Mouse (Mus musculus): ENCODE measurements around the gene Sergef. TPM values are rescaled to one million over a fixed set of nuclear protein-coding genes. Genes with fewer than 3 reads are reported as not detected.

Sergef gene
- total RNA-seq, 2 experiments from 2014 or later = 57.3 to 61.3 TPM

- DNase-seq (ENCODE audit: extremely low spot score in 1 of 2, low spot score in 2 of 2) = peak in 1 of 2 experiments; percentile 16
- intact Hi-C loops (cut with DNase I) = no loop called here
These were observed 159.8 kb downstream of the Sergef start for GRCm38 (mm10) chr7:46479793-46480192.

DNA sequence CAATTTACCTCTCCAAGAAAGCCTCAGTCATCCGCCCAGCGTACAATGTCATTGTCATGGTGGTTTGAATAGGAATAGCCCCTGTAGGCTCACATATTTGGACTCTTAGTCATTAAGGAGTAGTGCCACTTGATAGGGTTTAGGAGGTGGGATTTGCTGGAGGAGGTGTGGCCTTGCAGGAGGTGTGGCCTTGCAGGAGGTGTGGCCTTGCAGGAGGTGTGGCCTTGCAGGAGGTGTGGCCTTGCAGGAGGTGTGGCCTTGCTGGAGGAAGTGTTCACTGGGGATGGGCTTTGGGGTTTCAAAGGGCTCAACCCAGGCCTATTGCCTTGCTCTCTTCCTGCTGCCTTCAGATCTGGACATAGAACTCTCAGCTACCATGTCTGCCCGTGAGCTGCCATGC, 162.2 kb downstream of the Sergef start:
- intact Hi-C loops (cut with DNase I) = no loop called here
- DNase-seq (ENCODE audit: extremely low spot score in 1 of 2, low spot score in 2 of 2) = no peak

DNA sequence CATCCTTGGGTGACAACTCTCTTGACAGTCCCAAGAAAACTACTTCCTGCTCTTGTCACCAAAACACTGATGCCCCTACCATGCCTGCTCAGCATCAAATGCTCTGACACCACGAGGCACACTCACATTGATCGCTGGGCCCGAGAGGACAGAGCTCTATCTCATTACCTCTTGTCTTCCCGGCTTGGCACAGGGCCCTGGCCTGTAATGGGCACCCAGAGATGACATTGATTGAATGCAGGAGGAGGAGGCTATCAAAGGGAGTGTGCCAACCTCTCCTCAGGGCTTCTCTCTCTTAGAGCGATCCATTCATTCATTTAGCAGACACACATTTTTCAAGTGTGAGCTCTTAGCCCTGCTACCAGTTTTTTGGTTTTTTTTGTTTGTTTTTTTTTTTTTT, 164.1 kb downstream of the Sergef start:
- DNase-seq (ENCODE audit: extremely low spot score in 1 of 2, low spot score in 2 of 2) = no peak
- intact Hi-C loops (cut with DNase I) = no loop called here

- intact Hi-C loops (cut with DNase I) = no loop called here
- no peak for DNase-seq (ENCODE audit: extremely low spot score in 1 of 2, low spot score in 2 of 2)
These were observed 166.5 kb downstream of the Sergef start for GRCm38 (mm10) chr7:46473141-46473540.

DNA sequence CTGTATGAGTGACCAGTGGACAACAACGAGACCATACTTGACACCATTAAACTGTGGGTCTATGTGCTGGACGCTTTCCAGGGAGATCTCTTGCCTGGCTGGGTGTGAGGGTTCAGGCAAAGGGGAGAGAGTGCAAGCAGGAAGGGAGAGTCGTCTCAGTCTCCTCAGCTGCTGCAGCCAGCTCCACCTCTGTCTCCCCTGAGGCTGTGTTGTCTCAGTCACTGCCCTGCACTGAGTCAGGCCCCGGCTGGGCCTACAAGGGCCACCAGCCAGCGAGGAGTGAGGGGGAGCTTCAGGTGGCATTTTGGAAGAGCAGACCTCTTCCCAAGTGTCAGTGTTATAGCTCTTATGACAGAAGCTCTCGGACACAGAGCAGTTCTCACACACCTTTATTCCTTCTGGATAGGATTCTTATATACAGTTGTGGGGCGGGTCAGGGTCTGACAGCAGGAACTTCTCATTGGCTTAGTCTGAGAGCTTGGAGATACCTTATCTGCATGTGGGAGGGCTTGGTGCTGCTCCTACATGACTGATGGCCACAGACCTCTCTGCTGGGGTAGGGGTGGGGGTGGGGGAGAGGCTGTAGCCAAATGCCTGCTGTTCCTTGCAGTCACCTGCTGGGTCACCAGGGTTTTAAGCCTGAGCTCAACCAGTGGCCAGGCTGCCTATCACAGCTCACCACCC, 168.4 kb downstream of the Sergef start:
- intact Hi-C loops (cut with DNase I) = no loop called here

GRCm38 (mm10) chr7:46469542-46469941, 170.1 kb downstream of the Sergef start:
- DNase-seq (ENCODE audit: extremely low spot score in 1 of 2, low spot score in 2 of 2) = no peak
- intact Hi-C loops (cut with DNase I) = no loop called here

More for the DNA sequence above, 168.4 kb downstream of the Sergef start:
- DNase-seq (ENCODE audit: extremely low spot score in 1 of 2, low spot score in 2 of 2) = no peak

- intact Hi-C loops (cut with DNase I) = no loop called here
- peak in 1 of 2 experiments; percentile 17 for DNase-seq (ENCODE audit: extremely low spot score in 1 of 2, low spot score in 2 of 2)
These were observed 173.1 kb downstream of the Sergef start for GRCm38 (mm10) chr7:46466422-46466981.

GRCm38 (mm10) chr7:46463136-46463535, 176.5 kb downstream of the Sergef start:
- DNase-seq (ENCODE audit: extremely low spot score in 1 of 2, low spot score in 2 of 2) = no peak
- intact Hi-C loops (cut with DNase I) = no loop called here

DNA sequence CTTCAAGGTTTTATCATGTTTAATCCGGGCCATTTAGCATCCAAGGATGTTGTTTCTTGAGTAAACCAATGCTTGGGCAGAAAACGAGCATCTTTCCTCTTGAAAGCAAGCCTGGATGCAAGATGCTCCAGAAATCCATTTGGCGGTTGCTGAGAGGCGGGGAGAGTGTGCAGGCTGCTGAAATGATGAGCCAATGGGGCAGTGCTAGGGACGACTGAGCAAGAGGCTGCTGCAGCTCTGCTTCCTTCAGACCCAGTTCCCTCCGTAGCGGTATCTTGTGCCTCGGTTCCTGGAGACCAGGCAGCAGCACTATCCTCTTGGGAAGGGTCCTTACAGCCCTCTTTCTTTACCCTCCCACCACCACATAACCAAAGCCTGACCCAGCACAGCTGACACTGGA, 177.3 kb downstream of the Sergef start:
- DNase-seq (ENCODE audit: extremely low spot score in 1 of 2, low spot score in 2 of 2) = no peak
- intact Hi-C loops (cut with DNase I) = no loop called here

- no peak for DNase-seq (ENCODE audit: extremely low spot score in 1 of 2, low spot score in 2 of 2)
- intact Hi-C loops (cut with DNase I) = no loop called here
These were observed 179.9 kb downstream of the Sergef start for GRCm38 (mm10) chr7:46459605-46460245.

DNA sequence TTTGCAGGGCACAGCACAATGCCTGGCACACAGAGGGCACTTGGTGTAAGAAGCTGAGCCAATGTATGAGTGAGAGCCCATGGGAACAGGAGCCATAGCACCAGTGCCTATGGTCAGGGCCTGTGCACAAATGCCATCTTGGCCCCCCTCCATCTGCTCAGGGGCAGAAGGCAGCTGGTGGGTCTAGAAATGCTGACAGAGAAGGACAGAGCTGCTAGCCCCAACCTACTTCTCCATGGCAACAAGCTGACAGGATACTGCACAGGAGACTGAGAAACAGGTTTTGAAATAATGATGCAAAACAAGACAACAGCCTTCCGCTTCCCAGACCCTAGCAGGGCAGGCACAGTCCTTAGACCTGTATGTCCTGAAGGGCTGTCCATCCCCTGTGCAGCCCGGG, 180.4 kb downstream of the Sergef start:
- DNase-seq (ENCODE audit: extremely low spot score in 1 of 2, low spot score in 2 of 2) = no peak
- intact Hi-C loops (cut with DNase I) = no loop called here

- no peak for DNase-seq (ENCODE audit: extremely low spot score in 1 of 2, low spot score in 2 of 2)
- intact Hi-C loops (cut with DNase I) = no loop called here
These were observed 181.7 kb downstream of the Sergef start for GRCm38 (mm10) chr7:46457889-46458288.

GRCm38 (mm10) chr7:46453930-46454679, 185.5 kb downstream of the Sergef start:
- intact Hi-C loops (cut with DNase I) = no loop called here
- no peak for DNase-seq (ENCODE audit: extremely low spot score in 1 of 2, low spot score in 2 of 2)

- intact Hi-C loops (cut with DNase I) = no loop called here
- DNase-seq (ENCODE audit: extremely low spot score in 1 of 2, low spot score in 2 of 2) = no peak
These were observed 190.5 kb downstream of the Sergef start for GRCm38 (mm10) chr7:46448922-46449645.

- intact Hi-C loops (cut with DNase I) = no loop called here
- no peak for DNase-seq (ENCODE audit: extremely low spot score in 1 of 2, low spot score in 2 of 2)
These were observed 192.0 kb downstream of the Sergef start for GRCm38 (mm10) chr7:46447473-46448165.

DNA sequence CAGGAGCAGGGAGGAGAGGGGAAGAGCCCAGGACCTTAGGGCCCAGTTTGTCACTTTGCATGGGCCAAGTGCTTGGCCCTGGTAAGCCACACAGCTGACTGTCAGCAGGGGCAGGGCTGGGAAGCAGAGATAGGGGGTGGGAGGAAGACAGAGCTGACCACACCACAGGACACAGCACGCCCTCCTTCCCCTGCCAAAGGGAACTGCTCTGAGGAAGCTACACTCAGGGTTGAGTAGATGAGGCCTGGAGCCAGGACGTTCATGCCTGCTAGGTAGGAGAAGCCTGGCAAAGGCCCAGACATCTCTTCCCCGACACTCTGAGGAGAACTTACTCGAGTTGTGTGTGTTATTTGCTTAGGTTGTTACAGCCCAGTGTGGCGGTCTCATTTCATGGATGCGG, 193.7 kb downstream of the Sergef start:
- intact Hi-C loops (cut with DNase I) = no loop called here
- no peak for DNase-seq (ENCODE audit: extremely low spot score in 1 of 2, low spot score in 2 of 2)

- DNase-seq (ENCODE audit: extremely low spot score in 1 of 2, low spot score in 2 of 2) = no peak
- intact Hi-C loops (cut with DNase I) = no loop called here
These were observed 196.4 kb downstream of the Sergef start for GRCm38 (mm10) chr7:46443163-46443562.

- intact Hi-C loops (cut with DNase I) = loop anchor here (5.0 kb wide), 1 partner anchor 41 kb away; the partner anchor contains the start of gene Kcnc1
- DNase-seq (ENCODE audit: extremely low spot score in 1 of 2, low spot score in 2 of 2) = no peak
These were observed 201.0 kb downstream of the Sergef start for GRCm38 (mm10) chr7:46438537-46439141.

Measured in left cerebral cortex, postnatal 10 days (tissue).